Mouse (Mus musculus) lung, adult 2 months (tissue): ENCODE results near the gene AC109138.7. TPM values are rescaled to one million over a fixed set of nuclear protein-coding genes. Genes with fewer than 3 reads are reported as not detected.

Experiments used
- DNase-seq: peaks from one replicate; pipeline ENCODE4 v3.0.0; 2022
- H3K4me1 ChIP-seq: fragments of 200-500 bp; 2 replicates; pipeline ENCODE4 v1.6.1; 2011; ENCODE audit warnings: low read length; ENCODE audit not compliant: control insufficient read depth, insufficient read depth
- H3K4me3 ChIP-seq: fragments of 200-500 bp; replicated peaks from 2 replicates; pipeline ENCODE3; 2011; ENCODE audit warnings: low read depth, mild to moderate bottlenecking, control low read depth, low read length; ENCODE audit errors: extremely low read depth
- CTCF ChIP-seq: fragments of 200-500 bp; IDR thresholded peaks from 2 replicates; pipeline ENCODE4 v1.5.1; 2011; ENCODE audit warnings: mild to moderate bottlenecking, low read length, control low read depth; ENCODE audit not compliant: insufficient read depth
- POLR2A ChIP-seq: fragments of 200-500 bp; IDR thresholded peaks from 2 replicates; pipeline ENCODE4 v1.6.1; 2011; ENCODE audit warnings: low read depth, mild to moderate bottlenecking, control low read depth, low read length, borderline replicate concordance; ENCODE audit errors: extremely low read depth
- WGBS: fragments of 180-500 bp; shearing (Covaris S2); methylation state at CpG from one replicate; pipeline ENCODE4 v1.1.7; 2018; 5-methylcytosine and 5-hydroxymethylcytosine counted together
- polyA plus RNA-seq: library from polyadenylated mRNA; depleted of rRNA; stranded (reverse); fragments of >200 nt; gene quantifications from 2 replicates; pipeline ENCODE4 v1.2.3, GENCODE M21; 2012

AC109138.7 gene
- polyA plus RNA-seq, 1 experiment: not detected

DNA sequence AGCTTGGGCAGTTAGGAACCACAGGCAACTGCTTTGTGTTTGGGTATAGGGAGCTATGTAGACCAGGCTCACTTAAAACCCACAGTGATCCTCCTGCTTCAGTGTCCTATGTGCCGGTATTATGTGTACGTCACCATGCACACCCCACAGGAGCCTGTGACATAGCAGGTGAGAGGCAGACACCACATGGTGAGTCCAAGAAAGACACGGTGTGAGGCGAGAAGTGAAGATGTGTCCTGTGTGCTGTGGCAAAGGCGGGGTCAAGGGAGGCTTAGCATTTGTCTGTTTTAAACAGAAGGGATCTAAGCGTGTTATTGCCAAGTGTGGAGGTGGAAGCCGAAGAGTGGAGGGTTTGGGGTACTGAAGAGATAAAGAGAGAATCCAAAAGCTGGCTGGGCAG is 12.6 kb downstream of the AC109138.7 start:
- no peak for DNase-seq
- no peak overlapping the region for H3K4me3 ChIP-seq
- WGBS: 77% methylated on average over 7 of the region's 7 CpGs
- TF ChIP-seq CTCF: no peak
- TF ChIP-seq POLR2A: no peak
- peaks cover 10% of the 10 kb centered on the region for H3K4me1 ChIP-seq

DNA sequence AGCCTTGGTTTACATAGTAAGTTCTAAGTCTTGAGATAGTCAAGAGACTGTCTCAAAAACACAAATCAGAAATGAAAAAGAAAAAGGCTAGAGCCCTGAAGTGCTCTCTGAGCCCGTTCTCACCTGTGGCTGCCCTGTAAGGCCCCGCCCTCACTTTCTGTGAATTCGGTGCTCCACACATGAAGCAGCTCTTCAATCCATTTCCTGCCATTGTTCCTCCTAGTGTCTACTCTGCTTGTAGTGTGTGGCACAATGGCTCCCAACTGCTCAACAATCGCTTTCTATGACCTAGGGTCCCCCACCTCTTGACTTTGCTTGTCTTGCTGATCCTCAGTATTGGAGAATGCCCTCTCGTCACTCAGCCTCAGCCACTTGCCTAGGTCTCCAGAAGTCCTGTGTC is 13.3 kb downstream of the AC109138.7 start:
- DNase-seq: no peak
- 45% methylated on average over 5 of the region's 5 CpGs for WGBS
- Histone ChIP-seq H3K4me3 (no peak overlapping the region), H3K4me1 (peaks cover 10% of the 10 kb centered on the region)
- TF ChIP-seq CTCF (no peak), POLR2A (no peak)

DNA sequence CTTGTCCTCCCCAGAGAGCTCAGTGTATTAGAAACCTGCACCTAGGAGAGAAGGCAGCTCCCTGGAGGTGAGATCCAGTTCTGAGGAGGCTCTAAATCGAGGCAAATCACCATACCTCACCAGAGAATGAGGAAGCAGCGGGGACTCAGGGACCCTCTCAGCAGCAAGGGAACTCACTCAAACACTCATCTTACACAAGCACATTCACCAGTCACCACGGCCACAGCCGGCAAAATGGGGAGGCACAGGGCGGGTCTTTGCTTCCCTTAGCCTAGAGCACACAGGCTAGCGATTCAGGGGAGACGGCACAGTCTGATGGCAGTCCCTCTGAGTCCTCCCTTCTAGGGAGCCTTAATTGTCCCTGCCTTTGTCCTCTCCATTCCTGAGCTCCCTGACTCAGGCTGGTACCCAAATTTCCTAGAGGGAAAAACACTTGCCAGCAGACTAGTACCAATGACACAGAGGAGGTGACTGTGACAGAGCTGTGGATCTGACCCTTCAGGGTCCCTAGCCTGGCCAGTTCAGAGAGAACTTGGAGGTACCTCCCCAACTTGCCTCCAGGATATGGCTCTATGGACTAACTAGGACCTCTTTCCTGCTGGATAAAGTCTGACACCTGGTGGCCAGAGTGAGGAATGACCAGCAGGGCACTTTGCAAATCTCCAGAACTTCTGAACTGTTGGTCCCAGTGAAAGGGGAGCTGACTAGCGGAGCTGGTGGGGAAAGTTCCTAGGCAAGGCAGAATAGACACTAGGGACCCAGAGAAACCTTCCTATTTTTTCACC is 13.9 kb downstream of the AC109138.7 start:
- Histone ChIP-seq H3K4me1 (peaks cover 12% of the 10 kb centered on the region), H3K4me3 (no peak overlapping the region)
- WGBS: 13% methylated on average over 8 of the region's 8 CpGs
- peak; percentile 58 for DNase-seq
- no peak for TF ChIP-seq POLR2A
- peak; percentile 76 for TF ChIP-seq CTCF

DNA sequence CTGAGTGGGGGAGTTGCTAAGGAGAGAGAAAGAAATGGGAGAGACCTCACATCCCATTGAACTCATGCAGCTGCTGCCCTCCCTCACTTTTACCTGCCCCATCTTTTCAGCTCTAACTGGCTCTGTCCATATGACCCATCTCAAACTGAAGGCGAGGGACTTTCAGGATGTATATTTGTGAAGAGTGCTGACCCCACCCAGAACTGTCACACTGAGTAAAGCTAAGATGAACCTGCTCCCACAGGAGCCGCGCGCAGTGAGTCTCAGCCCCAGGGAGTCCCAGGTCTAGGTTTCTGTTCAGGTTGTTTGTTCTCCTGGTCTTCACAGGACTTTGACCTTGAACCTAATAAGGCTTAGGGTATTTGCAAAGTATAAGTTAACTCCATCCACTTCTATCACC is 14.7 kb downstream of the AC109138.7 start:
- 73% methylated on average over 4 of the region's 4 CpGs for WGBS
- no peak for TF ChIP-seq POLR2A
- no peak for TF ChIP-seq CTCF
- DNase-seq: no peak
- peaks cover 12% of the 10 kb centered on the region for H3K4me1 ChIP-seq
- H3K4me3 ChIP-seq: no peak overlapping the region

DNA sequence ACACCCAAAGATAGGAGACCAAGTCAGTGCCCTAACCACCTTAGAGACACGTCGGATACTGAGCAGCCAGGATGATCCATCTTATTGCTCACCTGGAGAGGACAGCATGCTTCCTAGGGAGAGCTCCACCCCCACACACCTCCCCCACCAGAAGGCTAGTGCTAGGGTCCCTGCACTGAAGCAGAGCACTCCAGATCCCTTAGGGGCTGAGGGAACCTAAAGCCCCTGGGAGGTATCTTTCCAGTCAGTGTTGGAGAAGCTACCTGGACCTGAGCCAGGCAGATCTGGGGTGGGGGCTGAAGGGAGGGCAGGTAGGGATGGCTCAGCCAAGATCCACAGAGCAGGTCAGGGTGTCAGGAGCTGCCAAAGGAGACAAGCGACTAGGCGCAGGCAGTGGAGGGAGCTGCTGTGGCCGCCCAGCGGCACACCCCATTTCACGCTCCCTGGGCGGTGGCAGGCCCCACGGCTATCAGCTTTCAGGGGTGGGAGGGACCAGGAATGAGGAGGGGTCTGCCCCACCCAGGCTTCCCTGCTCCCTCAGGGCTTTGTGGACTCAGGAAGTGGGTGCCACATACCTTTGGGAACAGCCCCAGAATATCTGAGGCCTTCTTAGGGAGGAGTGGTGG is 15.4 kb downstream of the AC109138.7 start:
- Histone ChIP-seq H3K4me1 (peaks cover 12% of the 10 kb centered on the region), H3K4me3 (no peak overlapping the region)
- TF ChIP-seq POLR2A (no peak), CTCF (no peak)
- WGBS: 64% methylated on average over 9 of the region's 9 CpGs
- no peak for DNase-seq

DNA sequence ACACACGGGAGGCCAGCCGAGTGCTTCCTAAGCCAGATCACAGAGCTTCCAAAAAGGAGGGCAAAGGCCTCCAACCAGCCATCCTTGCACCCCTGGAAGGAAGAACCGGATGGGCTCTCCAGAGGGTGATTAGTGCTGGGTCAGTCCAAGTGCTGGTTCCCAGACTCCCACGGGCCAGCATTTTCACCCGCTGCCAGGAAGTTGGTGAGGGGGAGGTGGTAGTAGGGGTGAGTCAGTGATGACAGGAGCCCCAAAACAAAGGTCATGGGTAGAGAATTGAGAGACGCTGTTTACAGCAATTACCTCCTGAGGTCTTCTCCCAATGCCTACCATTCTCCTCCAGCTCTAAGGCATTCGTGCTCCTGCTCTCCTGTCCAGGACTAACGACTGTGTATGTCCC is 16.3 kb downstream of the AC109138.7 start:
- DNase-seq: no peak
- no peak overlapping the region for H3K4me3 ChIP-seq
- peaks cover 12% of the 10 kb centered on the region for H3K4me1 ChIP-seq
- 54% methylated on average over 8 of the region's 8 CpGs for WGBS
- TF ChIP-seq CTCF (no peak), POLR2A (no peak)

DNA sequence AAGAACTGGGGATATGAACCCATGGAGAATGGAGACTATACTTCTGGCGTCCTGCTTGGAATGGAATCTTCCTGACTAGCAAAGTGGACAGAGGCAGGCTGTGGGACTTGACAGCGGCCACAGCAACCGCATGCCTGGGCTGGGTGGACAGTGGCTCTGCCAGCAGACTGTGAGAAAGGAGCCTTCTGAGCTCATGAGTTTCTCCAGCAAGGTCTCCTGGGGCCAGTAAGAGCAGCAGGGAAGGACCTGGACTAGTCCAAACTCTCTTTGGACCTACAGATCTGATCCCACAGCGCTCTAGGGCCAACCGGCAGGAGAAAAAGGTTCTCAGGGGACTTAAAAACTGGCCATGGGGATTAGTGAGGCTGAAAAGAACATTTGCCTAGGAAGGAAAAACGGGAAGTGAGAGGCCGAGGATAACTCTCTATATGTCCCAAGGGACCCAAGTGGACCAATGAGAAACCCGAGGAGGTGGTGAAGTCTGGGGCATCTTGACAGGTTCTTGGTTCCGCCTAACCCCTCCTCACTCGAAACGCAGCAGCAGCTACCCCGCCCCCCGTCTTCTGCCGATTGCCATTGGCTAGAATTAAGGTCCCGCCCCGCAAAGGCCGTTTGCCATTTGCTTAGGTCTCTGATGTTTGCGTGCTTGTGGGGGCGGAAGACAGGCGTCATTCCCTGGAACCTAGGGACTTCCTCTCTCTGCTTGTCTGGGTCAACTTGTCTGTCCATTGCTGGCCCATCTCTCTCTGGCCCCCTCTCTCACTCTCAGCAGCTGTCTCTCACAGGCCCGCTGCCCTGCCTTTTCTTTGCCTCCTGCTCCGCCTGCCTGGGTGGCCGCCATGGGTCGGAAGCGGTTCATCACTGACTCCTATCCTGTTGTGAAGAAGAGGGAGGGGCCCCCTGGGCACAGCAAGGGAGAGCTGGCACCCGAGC is 17.4 kb downstream of the AC109138.7 start, which contains the start of gene Pold4:
TSS of gene Pold4 (plus strand) at position 647 of the 933 bp plus-strand sequence.
- DNase-seq: peak; percentile 96
- peaks cover 12% of the 10 kb centered on the region for H3K4me1 ChIP-seq
- 7% methylated on average over 26 of the region's 26 CpGs for WGBS
- peak; percentile 93; the same call in 1 of the 2 replicates for TF ChIP-seq POLR2A
- TF ChIP-seq CTCF: no peak
- peak within 1 kb of the TSS; percentile 79 for H3K4me3 ChIP-seq

DNA sequence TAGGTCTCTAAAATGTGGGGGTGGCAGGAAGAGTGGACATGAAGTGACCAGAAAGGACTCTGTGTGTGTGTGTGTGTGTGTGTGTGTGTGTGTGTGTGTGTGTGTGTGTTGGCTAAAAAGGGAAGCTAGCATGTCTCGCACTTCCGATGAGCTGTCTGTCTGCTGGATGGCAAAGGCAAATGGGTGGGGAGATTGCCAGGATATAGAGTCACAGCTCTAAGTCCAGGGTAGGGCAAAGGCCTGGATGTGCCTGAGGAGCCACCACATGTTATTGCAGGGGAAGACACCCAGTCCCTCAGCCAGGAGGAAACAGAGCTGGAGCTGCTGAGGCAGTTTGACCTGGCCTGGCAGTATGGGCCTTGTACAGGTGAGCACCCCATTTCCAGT is 18.0 kb downstream of the AC109138.7 start:
- H3K4me1 ChIP-seq: peaks cover 12% of the 10 kb centered on the region
- no peak for DNase-seq
- WGBS: 9% methylated on average over 2 of the region's 2 CpGs
- TF ChIP-seq POLR2A: peak; percentile 48; the same call in 1 of the 2 replicates
- TF ChIP-seq CTCF: no peak
- peak overlapping the region; percentile 79 for H3K4me3 ChIP-seq

DNA sequence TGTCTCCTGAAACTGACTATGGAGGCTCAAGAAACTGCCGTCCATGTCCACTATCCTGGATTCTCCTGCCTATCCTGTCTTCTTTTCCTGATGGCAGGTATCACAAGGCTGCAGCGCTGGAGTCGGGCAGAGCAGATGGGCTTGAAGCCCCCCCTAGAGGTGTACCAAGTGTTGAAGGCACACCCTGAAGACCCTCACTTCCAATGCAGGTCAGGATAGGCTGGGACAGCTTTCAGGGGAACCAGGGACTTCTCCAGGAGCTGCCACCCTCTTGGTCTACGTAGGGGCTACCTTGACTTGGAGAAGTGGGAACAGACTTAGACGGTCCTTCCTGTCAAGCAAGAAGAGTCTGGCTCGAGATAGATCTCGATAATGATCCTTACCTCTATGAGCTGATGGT is 18.5 kb downstream of the AC109138.7 start:
- 79% methylated on average over 7 of the region's 7 CpGs for WGBS
- DNase-seq: no peak
- no peak for TF ChIP-seq CTCF
- no peak for TF ChIP-seq POLR2A
- no peak overlapping the region for H3K4me3 ChIP-seq
- H3K4me1 ChIP-seq: peaks cover 9% of the 10 kb centered on the region
